Mouse (Mus musculus): ENCODE measurements around the gene Arhgef15.
"Not testable (repeated sequence)": the region's sequence is repeated elsewhere in the genome, so short reads cannot be mapped to it uniquely, and the experiment has no call there.

Gene Arhgef15

DNA sequence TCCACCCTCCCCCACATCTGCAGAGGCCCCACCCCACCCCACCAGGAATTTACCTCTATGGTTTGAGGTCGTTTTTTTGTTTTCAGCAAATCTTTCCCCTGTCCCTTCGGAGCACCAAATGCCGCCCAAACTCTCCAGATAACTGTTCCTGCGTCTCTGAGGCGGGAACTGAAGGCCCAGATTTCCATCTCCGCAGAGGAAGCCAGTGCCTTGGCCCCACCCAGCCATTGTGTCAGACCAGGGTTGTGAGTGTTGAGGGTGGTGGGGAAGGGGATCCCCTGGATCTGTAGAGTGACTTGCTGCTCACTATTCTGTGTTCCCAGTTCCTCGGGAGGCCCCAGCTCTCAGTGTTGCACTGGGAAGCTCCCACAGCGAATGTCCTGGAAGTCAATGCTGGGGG is at the start of gene Arhgef15:
TSS of gene Arhgef15 (minus strand) at position 173 of the 400 bp plus-strand sequence.
- no peak for DNase-seq (ENCODE audit: low read depth)

GRCm38 (mm10) chr11:69006575-69006974 is 49.3 kb upstream of the Arhgef15 start:
- not testable (repeated sequence) for DNase-seq (ENCODE audit: low read depth)

DNA sequence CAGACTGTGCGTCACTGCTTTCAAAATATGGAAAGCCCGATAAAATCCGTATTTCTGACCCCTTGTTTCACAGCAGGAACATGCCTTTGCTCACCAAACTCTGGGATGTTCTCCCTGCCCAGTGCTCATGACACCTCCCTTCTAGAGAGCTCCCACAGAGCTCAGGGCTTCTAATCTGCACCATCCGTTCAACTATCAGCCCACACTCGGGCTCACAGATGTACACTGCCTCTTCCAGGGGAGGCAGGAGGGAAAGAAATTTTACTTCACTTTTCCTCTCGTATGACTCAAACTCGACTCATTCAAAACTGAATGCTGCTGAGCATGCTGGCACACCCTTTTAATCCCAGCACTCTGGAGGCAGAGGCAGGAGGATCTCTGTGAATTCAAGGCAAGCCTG is 47.9 kb upstream of the Arhgef15 start:
- peak; percentile 39 for DNase-seq (ENCODE audit: low read depth)

DNA sequence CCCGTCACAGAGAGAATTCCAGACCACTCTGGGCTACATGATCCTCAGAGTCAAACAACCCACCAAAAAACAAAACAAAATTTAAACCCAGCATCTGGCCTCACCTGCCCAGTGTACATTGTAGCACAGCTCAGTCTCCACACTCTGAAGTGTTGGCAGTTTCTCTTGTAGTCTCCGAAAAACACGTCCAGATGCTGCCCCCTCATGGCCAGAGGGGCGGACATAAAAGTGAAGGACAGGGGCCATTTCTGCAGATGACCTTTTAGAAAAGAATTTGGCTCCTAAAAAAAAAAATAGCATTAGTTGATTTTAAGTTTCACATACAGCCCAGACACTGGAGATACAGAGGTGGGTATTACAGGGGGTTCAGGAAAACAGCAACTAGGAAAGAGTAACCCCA is 46.3 kb upstream of the Arhgef15 start:
- peak; percentile 59 for DNase-seq (ENCODE audit: low read depth)

GRCm38 (mm10) chr11:69002782-69003181 is 45.5 kb upstream of the Arhgef15 start:
- DNase-seq (ENCODE audit: low read depth) = not testable (repeated sequence)

DNA sequence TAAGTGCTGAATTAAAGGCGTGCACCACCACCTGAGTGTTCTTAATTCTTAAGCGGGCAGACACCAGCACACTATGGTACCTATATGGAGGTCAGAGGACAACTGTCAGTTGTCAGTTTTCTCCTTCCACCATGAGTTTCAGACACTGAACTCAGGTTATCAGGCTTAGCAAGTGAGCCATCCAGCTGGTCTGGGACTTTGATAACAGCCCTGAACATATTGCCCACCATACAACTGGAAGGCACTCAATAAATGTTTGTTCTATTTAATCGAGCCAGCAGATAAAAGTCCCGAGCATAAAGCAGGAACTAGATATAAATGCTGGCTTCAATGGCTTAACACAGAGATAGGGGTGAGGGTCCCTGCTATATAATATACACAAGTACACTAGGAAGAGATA is 39.8 kb upstream of the Arhgef15 start:
- DNase-seq (ENCODE audit: low read depth) = no peak

DNA sequence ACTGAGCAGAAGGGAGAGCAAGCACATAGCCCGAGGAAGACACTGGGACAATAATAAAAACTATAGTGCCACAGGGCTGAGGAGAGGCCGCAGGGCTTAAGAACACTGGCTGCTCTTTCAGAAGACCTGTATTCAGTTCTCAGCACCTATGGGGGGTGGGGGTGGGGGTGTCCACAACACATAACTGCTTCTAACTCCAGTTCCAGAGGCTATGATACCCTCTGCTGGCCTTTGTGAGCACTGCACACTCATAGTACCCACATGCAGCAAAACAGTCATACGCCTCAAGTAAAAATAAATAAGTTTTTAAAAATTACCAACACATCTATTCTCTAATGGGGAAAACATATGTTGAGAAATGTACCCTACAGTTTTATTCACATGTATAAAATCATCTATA is 37.1 kb upstream of the Arhgef15 start:
- no peak for DNase-seq (ENCODE audit: low read depth)

DNA sequence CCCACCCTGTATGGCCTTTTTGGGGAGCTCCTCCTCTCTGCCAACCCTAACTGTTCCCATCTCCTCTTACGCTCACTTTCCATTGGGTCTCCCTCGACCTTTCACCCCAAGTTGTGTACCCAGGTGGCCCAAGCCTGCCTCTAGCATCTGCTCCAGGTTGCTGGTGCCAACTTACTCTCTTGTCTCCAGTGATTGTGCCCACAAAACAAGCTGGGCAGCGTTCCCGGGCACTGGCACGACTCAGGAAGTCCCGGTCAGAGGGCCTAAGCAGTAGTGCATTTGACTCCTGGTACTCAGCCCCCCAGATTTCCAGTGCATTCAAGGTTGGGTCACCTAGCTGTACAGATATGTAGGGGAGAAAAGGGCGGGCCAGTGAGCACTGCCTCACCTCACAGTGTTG is 35.8 kb upstream of the Arhgef15 start:
- no peak for DNase-seq (ENCODE audit: low read depth)

DNA sequence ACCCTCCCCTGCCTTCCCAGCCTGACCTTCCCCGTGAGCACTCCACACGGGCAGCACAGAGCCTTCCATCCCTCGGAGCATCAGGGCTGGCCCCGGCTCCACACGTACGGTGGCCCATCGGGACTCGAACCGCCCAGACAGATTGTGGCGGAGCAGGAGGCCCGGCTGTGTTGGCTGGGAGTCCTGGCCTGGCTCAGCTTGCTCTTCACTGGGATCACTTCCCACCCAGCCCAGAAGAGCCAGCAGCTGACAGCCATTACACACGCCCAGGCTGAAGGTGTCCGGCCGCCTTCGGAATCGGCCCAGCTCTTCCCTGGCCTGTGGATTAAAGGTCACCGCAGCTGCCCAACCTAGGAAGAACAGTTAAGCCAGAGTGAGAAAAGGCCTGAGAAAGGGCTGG is 31.1 kb upstream of the Arhgef15 start:
- DNase-seq (ENCODE audit: low read depth) = no peak

GRCm38 (mm10) chr11:68987365-68987882 is 30.1 kb upstream of the Arhgef15 start:
- DNase-seq (ENCODE audit: low read depth) = no peak

DNA sequence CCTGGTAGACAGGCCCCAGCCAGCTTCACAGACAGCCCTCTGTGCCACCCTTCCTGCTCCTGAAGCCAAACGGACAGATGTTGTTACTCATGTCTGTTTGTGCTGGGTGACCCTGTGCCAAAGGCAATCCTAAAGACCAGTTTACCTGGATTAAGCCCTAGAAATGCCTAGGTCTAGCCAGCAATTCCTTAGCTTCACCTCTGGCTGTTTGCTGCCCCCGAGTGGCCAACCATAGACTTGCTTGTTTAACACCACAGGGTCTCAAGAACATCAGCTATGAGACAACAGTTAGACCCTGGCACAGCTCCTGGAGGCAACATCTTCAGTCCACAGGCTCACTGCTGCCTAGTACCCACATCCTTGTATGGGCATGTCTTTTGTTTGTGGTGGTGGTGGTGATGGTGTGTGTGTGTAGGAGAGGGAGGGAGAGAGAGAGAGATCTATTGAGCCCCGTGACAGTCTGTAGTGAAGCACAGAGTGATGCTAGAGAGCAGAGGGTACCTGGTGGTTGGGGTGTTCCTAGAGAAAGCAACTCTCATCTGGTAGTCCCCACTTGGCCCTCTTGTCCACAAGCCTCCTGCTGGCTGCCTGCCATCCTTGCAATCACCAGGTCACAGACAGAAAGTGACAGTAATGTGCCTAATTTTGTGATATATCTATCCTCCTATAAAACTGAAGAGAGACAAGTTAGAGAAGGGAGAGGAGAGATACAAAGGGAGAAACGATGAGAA is 25.5 kb upstream of the Arhgef15 start:
- DNase-seq (ENCODE audit: low read depth) = peak; percentile 81

DNA sequence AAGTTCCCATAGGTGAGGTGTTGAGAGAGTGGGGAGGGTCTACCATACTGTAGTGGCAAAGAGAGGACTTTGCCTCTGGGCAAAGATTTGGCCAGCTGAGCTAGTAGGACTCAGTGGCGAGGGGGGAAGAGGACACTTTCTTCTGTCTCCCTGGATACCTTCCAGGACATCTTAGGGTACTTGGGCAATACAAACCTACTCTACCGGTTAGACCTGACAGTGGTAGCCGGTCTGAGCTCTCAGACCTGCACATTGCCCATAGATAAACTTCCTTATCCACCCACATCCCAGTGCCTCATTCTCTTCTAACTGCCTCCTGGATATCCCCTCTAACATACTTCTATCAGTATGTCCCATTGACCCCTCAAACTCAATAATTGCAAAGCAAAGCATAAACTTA is 23.6 kb upstream of the Arhgef15 start:
- DNase-seq (ENCODE audit: low read depth) = no peak

DNA sequence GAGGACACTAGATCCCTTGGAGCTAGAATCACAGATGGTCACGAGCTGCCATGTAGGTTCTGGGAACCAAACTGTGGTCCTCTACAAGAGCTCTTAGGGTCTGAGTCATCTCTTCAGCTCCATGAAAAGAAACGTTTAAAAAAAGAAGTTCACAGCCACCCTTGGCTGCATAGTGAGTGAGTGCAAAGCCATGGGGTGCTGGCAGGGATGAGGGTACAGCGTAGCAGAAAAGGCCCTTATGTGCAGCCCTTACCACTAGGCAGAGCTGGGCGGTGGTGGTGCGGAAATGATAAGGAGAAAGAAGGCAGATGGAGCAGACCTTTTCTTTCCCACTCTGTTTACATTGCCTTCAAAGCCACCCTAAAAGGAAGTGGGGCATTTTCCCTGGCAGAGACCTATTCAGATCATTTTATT is 22.0 kb upstream of the Arhgef15 start:
- peak; percentile 90 for DNase-seq (ENCODE audit: low read depth)

GRCm38 (mm10) chr11:68975601-68976000 is 18.3 kb upstream of the Arhgef15 start:
- DNase-seq (ENCODE audit: low read depth) = no peak

GRCm38 (mm10) chr11:68975085-68975484 is 17.8 kb upstream of the Arhgef15 start, which contains the start of gene Rangrf:
TSS of gene Rangrf (minus strand) at chr11:68975185.
- no peak for DNase-seq (ENCODE audit: low read depth)

- DNase-seq (ENCODE audit: low read depth) = no peak
Observed at GRCm38 (mm10) chr11:68974059-68974450, 16.8 kb upstream of the Arhgef15 start.

- DNase-seq (ENCODE audit: low read depth) = not testable (repeated sequence)
Observed at GRCm38 (mm10) chr11:68973250-68974058, 16.2 kb upstream of the Arhgef15 start.

DNA sequence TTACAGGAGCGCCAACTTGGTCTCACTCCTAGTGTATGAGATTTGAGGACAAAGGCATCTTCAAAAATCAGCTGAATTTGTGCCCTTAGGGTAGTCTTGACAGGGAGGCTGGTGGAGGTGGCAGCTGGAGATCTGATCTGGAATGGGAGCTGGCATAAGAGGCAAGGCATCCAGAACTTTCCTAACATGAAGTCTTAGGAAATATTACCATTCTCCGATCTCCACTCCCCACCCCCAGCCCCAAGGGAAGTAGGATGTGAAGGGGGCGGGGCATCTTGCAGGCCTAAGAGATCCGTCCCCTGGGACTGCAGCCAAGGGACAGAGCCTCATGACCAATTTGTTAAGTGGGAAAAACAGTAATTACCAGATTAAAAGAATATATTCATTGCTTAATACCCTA is 13.0 kb upstream of the Arhgef15 start:
- no peak for DNase-seq (ENCODE audit: low read depth)

DNA sequence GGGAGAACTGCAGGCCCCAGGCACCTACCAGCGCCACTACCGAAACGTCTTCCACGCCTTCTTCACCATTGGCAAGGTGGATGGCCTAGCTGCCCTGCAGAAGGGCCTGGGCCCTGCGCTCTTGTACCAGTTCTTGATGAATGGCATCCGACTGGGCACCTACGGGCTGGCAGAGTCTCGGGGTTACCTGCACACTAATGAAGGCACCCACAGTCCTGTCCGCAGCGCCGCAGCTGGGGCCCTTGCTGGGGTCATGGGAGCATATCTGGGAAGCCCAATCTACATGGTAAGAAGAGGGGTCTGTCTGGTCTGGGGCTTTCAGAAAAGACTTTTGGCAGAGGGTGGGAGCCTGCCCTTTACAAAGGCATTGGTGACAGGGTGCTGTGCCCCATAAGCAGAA is 11.5 kb upstream of the Arhgef15 start:
- no peak for DNase-seq (ENCODE audit: low read depth)

GRCm38 (mm10) chr11:68967337-68968282 is 10.3 kb upstream of the Arhgef15 start, which contains the start of gene Slc25a35:
TSS of gene Slc25a35 (plus strand) at chr11:68968131.
- peak; percentile 91 for DNase-seq (ENCODE audit: low read depth)

DNA sequence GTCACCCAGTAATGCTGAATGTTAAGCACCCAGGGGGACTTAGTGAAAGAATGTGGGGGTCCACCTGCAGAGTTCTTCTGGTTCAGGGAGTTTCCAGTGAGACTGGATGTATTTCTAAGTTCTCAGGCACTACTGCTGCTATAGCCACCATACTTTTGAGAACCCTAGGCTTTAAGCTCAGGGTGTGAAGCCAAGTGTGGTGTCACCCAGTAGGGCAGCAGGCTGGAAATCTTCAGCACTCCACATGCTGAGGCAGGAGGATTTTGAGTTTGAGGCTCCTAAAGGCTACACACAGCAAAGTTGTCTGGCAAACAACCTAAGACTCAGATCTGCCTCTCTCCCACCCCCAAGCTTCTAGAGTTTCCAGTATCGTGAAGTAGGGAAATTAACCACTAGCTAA is 9.3 kb upstream of the Arhgef15 start:
- no peak for DNase-seq (ENCODE audit: low read depth)

DNA sequence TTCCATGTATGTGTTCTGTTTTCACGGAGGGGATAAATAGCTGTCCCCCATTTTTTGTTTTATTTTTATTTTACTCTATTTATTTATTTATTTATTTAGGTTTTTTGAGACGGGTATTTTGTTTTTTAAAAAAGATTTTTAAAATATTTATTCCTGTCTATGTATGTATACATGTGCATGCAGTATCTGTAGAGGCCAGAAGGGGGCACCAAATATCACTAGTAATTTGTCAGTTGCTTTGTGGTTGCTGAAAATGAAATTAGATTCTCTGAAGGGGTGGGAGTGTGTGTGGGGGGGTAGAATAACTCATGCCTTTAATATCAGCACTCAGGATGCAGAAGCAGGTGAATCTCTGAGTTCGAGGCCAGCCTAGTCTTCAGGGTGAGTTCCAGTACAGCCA is 8.6 kb upstream of the Arhgef15 start:
- DNase-seq (ENCODE audit: low read depth) = peak; percentile 88
